ENCODE assay signal across 8 mouse cellular contexts in the genomic region with DNA sequence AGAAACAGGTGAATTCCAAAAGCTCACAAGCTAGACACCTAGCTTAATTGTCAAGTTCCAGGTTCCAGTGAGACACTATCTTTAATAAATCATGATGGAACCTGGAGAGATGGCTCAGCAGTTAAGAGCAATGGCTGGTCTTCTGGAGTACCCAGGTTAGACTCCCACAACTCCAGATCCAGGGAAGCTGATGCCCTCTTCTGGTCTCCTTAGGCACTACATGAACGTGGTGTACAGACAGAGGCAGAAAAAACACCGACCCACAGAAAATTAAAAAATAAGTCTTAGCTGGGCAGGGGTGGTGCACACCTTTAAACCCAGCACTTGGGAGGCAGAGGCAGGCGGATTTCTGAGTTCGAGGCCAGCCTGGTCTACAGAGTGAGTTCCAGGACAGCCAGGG.
A peak's percentile ranks its signal among the peaks of the same experiment; 100 is the strongest.
DNase-seq lines count a peak whose midpoint lies in the region; ATAC-seq and TF ChIP-seq lines count a peak whose summit lies in the region.

No protein-coding gene starts in this region.

- intact Hi-C loops in heart, postnatal 25 days (cut with DNase I), result loop anchor here (2.0 kb wide), 2 partner anchors 143 to 169 kb away; no protein-coding TSS in a partner anchor

- no peak overlapping the region for H3K9ac ChIP-seq in intestine, postnatal 0 days (ENCODE audit: low read depth, low read length)

- peak; percentile 39 to 73 for DNase-seq in heart, adult 18-20 months
- no peak for DNase-seq in heart, postnatal 25 days (ENCODE audit: low spot score)
- peak; percentile 52 for DNase-seq in urinary bladder, postnatal 14 days (ENCODE audit: low spot score)
- no peak for DNase-seq in urinary bladder, postnatal 4 days (ENCODE audit: low spot score in 2 of 2)
- DNase-seq in cerebellum, postnatal 25 days, result peak; percentile 53 to 78
- DNase-seq in lung, postnatal 14 days, result peak; percentile 49
- DNase-seq in ovary, postnatal 36 days (ENCODE audit: low spot score), result no peak

- no peaks in the 10 kb centered on the region for H3K9me3 ChIP-seq in intestine, postnatal 0 days (ENCODE audit: control insufficient read depth)

- 40% methylated on average over 4 of the region's 4 CpGs for WGBS in intestine, postnatal 0 days

- H3K27me3 ChIP-seq in intestine, postnatal 0 days (replicated peaks; ENCODE audit: control insufficient read depth, insufficient read depth, low read length), result no peaks in the 10 kb centered on the region

- 0 out of 2 replicates have a peak, but pooled peaks cover 3% of the 10 kb centered on the region for H3K4me1 ChIP-seq in intestine, postnatal 0 days (replicated peaks; ENCODE audit: control insufficient read depth, insufficient read depth, low read length)

- TF ChIP-seq CTCF in intestine, postnatal 0 days (IDR thresholded peaks at IDR 0.05; ENCODE audit: low read depth), result peak; percentile 74

- no peaks in the 10 kb centered on the region for H3K36me3 ChIP-seq in intestine, postnatal 0 days (ENCODE audit: control insufficient read depth, insufficient read depth)

- ATAC-seq in intestine, postnatal 0 days, result no peak

- no peak overlapping the region for H3K27ac ChIP-seq in intestine, postnatal 0 days (ENCODE audit: low read depth, low read length)

- H3K4me2 ChIP-seq in intestine, postnatal 0 days (replicated peaks; ENCODE audit: low read depth), result no peak overlapping the region

- H3K4me3 ChIP-seq in intestine, postnatal 0 days (ENCODE audit: low read depth, low read length), result no peak overlapping the region

Comparison
In these comparisons a context has a peak if more than half of its experiments do, and no peak if none do; other contexts are left out.
1. DNase-seq: peak in heart, adult 18-20 months (2 of 2), urinary bladder, postnatal 14 days (single experiment), cerebellum, postnatal 25 days (2 of 2) and lung, postnatal 14 days (single experiment); none in heart, postnatal 25 days (single experiment), urinary bladder, postnatal 4 days (0 of 2) and ovary, postnatal 36 days (single experiment).